Mouse (Mus musculus) bone marrow, adult 2 months (tissue): ENCODE results near the gene Pkn1. TPM values are rescaled to one million over a fixed set of nuclear protein-coding genes. Genes with fewer than 3 reads are reported as not detected.

Experiments used
- H3K27ac ChIP-seq: fragments of 200-500 bp; 2 replicates; pipeline ENCODE4 v1.5.1; 2012; ENCODE audit warnings: low read depth, mild to moderate bottlenecking, control low read depth, inconsistent platforms, low read length; ENCODE audit not compliant: control insufficient read depth, poor library complexity, insufficient read depth
- H3K4me1 ChIP-seq: fragments of 200-500 bp; 2 replicates; pipeline ENCODE4 v1.6.1; 2011; ENCODE audit warnings: low read length; ENCODE audit not compliant: control insufficient read depth, insufficient read depth
- H3K4me3 ChIP-seq: fragments of 200-500 bp; replicated peaks from 2 replicates; pipeline ENCODE3; 2011; ENCODE audit warnings: mild to moderate bottlenecking, low read depth, low read length, control low read depth; ENCODE audit not compliant: control insufficient read depth
- CTCF ChIP-seq: fragments of 200-500 bp; IDR thresholded peaks from 2 replicates; pipeline ENCODE4 v1.5.1; 2011; ENCODE audit warnings: low read length, control low read depth; ENCODE audit not compliant: control insufficient read depth, insufficient read depth
- POLR2A ChIP-seq: fragments of 200-500 bp; IDR thresholded peaks from 2 replicates; pipeline ENCODE4 v1.6.1; 2011; ENCODE audit warnings: low read depth, mild to moderate bottlenecking, control low read depth, low read length, borderline replicate concordance; ENCODE audit not compliant: control insufficient read depth
- WGBS: fragments of 180-500 bp; shearing (Covaris S2); methylation state at CpG from one replicate; pipeline ENCODE4 v1.1.7; 2018; 5-methylcytosine and 5-hydroxymethylcytosine counted together
- polyA plus RNA-seq: library from polyadenylated mRNA; stranded (reverse); fragments of >200 nt; gene quantifications from 2 replicates; pipeline ENCODE4 v1.2.4, GENCODE M21; 2011; ENCODE audit warnings: low replicate concordance; ENCODE audit not compliant: missing spikeins, insufficient read depth, insufficient read length

The Pkn1 gene
- polyA plus RNA-seq, 1 experiment: 94.3 TPM

DNA sequence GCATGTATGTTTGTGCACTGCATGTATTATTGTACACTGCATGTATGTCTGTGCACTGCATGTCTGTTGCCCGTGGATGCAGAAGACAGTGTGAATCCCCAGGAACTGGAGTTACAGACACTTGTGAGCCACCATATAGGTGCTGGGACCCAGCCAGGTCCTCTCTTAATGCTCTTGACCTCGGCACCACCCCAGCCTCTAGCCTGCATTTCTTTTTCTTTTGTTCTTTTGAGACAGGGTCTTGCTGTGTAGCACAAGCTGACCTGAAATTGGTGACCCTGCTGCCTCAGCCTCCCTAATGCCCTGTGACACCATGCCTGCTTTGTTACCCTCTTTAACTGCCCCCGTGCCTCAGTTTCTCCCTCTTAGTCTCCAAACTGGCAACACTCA, 41.6 kb upstream of the Pkn1 start:
- Histone ChIP-seq H3K4me1 (peaks cover 12% of the 10 kb centered on the region), H3K27ac (peak overlapping the region; percentile 98)
- WGBS: under 1% methylated on average over 3 of the region's 3 CpGs

DNA sequence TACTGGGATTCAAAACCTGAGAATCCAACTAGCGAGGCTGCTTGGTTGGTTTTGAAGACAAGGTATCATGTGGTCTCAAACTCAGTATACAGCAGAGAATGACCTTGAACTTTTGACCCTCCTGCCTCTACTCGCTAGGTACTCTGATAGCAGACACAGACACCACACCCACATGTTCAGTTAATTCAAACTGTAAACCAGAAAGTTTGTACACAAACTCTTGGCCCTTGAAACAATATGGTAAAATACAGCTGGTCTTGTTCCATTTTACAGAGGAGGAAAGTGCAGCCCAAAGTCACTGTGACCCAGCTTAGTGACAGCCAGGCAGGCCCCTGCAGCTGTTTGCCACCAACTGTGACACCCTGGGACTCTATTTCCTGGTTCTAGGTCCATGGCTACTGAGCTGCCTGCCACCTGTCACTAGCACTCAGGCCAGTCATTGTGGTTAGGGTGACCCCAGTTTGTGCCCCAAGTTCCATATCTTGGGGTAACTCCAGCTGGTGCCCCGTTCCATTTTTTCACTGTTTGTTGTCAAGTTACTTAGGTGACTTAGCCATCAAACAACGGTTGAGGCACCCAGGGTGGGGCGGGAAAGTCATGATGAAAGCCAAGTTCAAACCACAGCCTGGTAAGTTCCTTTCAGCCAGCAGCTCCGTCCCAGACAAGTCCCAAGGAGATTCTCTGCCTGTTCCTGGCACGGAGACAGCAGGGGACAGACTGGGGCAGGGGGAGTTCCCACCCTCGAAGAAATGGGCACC, 40.9 kb upstream of the Pkn1 start:
- WGBS: 5% methylated on average over 8 of the region's 8 CpGs
- Histone ChIP-seq H3K4me1 (peaks cover 12% of the 10 kb centered on the region), H3K27ac (peak overlapping the region; percentile 98), H3K4me3 (peak overlapping the region; percentile 98)
- TF ChIP-seq POLR2A (no peak), CTCF (no peak)

More for the DNA sequence above, 41.6 kb upstream of the Pkn1 start:
- TF ChIP-seq CTCF: no peak
- peak overlapping the region; percentile 98 for H3K4me3 ChIP-seq

DNA sequence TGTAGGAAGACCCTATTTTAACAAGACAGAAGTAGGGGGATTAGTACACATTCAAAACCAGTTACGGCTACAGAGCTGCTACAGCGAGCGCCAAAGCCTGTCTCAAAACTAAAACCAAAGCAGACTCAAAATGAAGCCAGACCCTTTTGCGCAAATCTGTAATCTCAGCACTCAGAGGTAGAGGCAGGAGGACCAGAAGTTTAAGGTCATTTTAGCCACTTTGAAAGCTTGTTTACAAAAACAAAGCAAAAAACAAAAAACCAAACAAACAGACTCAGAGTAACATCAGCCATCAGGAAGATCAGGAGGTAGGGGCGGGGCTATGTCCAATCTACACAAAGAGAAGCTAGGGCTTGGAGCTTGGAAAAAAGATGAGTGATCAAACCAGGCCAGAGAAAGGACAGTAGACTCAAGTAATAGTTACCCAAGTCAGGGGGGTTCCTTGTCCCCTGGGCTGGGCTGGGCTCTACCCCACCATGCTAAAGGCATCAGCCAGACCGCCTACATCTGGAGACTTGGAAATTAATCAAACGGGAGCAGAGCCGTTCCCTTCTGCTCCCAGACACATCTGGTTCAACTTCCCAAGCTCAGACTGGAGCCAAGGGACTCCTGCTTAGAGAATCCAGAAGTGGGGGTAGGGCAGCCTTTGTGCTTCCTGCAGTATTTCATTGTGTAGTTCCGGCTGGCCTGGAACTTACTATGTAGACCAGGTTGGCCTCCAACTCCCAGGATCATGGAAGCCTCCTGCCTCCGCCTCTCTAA, 40.2 kb upstream of the Pkn1 start:
- H3K4me1 ChIP-seq: peaks cover 12% of the 10 kb centered on the region
- no peak for TF ChIP-seq CTCF
- no peak for TF ChIP-seq POLR2A
- peak overlapping the region; percentile 98 for H3K4me3 ChIP-seq
- peak overlapping the region; percentile 98 for H3K27ac ChIP-seq
- WGBS: 63% methylated on average over 10 of the region's 10 CpGs

DNA sequence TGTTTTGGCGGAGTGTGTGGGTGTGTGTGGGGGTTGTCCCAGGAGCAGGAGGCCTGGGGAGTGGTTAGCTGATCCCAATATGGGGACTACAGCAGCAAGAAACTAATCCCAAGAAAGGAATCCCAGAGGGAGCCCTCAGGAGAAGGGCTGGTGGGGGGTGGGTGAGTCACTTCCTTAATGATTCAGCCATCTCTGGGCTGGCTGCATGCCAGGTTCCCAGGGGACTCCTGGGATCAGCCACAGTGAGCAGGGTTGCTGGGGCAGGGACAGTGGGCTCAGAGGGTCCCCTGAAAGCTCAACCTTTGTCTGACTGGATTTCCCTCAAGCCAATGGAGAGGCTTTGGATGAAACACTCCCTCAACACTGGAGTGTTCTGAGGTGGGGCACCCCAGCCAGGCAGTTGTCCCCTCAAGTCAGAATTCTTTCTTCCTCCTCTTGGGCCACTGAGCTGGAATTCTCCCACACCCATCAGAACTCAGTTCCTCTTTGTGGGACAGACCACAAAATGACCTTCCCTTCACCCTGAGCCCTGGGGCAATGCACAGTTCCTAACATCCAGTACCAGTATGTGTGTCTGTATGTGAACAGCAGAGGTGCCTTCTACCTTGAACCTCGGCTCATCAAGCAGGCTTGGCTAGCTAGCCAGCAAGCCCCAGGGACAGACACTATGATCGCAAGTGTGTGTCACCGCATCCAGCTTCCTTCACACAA, 39.0 kb upstream of the Pkn1 start:
- TF ChIP-seq POLR2A (no peak), CTCF (no peak)
- 23% methylated on average over 4 of the region's 4 CpGs for WGBS
- H3K4me3 ChIP-seq: peak overlapping the region; percentile 59

DNA sequence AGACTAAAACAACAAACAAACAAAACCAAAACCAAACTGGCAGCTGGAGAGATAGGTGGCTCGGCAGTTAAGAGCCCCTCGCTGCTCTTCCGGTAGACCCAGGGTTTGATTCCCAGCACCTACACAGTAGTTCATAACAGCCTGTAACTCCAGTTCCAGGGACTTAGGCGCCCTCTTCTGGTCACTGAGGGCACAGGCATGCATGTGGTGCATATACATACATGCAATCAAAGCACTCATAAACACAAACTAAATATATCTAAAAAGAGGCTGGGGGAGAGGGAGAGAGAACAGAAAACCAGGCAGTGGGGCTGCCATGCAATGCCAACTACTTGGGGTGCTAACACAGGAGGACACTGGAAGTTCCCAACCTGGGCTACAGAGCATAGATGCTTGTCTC, 38.4 kb upstream of the Pkn1 start:
- TF ChIP-seq CTCF (peak; percentile 22; the same call in 1 of the 2 replicates), POLR2A (no peak)
- no peak overlapping the region for H3K4me3 ChIP-seq
- peaks cover 10% of the 10 kb centered on the region for H3K4me1 ChIP-seq
- WGBS: 87% methylated on average over 4 of the region's 4 CpGs
- peak overlapping the region; percentile 31 for H3K27ac ChIP-seq

More for the DNA sequence above, 39.0 kb upstream of the Pkn1 start:
- Histone ChIP-seq H3K27ac (peak overlapping the region; percentile 44), H3K4me1 (peaks cover 13% of the 10 kb centered on the region)

DNA sequence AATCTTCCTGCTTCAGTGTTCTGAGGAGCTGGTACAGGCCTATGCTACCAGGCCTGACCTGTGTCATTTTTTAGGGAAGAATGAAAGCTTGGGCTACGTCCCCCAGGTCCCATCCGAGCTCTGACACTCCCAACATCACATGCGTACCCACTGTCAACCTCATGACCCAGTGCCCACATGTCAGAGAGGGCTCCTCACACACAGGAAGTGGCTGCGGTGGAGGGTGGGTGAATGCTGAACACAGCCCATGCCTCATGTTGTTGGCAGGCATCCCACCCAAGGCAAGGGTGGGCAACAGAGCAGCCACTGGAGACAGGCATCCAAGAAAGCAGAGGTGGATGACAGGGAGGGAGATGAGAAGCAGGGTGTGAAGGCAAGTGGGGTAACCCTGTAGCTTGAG, 37.7 kb upstream of the Pkn1 start:
- Histone ChIP-seq H3K4me1 (peaks cover 10% of the 10 kb centered on the region), H3K27ac (peak overlapping the region; percentile 31; the same call in 1 of the 2 replicates), H3K4me3 (peak overlapping the region; percentile 8)
- TF ChIP-seq POLR2A: no peak
- no peak for TF ChIP-seq CTCF
- WGBS: 24% methylated on average over 4 of the region's 4 CpGs

DNA sequence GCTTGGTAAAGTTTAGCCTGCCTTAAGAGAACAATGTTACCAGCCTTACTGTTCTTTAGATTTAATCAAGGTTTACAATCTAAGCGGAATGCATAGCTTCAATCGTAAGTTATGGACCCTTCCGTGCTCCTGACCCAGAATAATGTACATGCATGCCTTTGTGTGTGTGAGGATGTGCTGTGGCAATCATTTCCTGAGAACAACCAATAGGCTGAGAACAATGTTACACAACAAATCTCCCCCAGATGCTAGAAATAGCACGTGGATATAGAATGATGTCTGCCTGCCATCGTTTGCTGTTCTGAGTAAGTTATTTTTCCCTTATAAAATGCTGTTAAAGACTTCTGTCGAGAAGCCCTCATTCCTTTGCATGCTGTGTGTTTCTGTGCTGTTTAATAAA, 33.9 kb upstream of the Pkn1 start:
- 42% methylated on average over 6 of the region's 6 CpGs for WGBS
- no peak overlapping the region for H3K4me3 ChIP-seq
- no peak for TF ChIP-seq POLR2A
- TF ChIP-seq CTCF: no peak
- H3K4me1 ChIP-seq: peaks cover 8% of the 10 kb centered on the region
- no peak overlapping the region for H3K27ac ChIP-seq

DNA sequence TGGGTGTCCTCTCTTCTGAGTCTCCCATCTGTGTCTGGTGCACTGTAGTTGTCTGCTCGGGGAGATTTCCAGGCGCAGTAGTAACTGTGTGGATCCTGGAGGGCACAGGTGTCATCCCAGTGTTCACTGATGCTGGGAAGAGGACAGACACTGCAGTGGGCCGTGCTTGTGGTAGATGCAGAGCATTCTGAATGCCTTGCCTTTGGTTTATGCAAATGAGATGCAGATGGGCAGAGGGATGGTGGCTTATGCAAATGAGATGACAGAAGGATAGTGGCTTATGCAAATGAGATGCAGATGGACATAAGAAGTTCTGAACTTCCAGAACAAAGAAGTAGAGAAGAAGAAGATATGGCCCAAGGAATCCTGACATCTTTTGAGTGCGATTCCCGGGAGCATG, 32.9 kb upstream of the Pkn1 start:
- H3K4me3 ChIP-seq: no peak overlapping the region
- 85% methylated on average over 5 of the region's 5 CpGs for WGBS
- peaks cover 5% of the 10 kb centered on the region for H3K4me1 ChIP-seq
- no peak overlapping the region for H3K27ac ChIP-seq
- TF ChIP-seq CTCF: no peak
- no peak for TF ChIP-seq POLR2A
